Mouse (Mus musculus): ENCODE results near the gene Gm21974. TPM values are rescaled to one million over a fixed set of nuclear protein-coding genes. Genes with fewer than 3 reads are reported as not detected.
A peak's percentile ranks its signal among the peaks of the same experiment; 100 is the strongest.
"Not testable (repeated sequence)": the region's sequence is repeated elsewhere in the genome, so short reads cannot be mapped to it uniquely, and the experiment has no call there.

Gene Gm21974
- polyA plus RNA-seq (2014; fragmentation: Nextera tagmentation; extraction: Ambion mirVana): 0.40 and 0.54 TPM in 2 replicates

- WGBS: 0% methylated on average over 26 of the region's 26 CpGs
- Histone ChIP-seq H3K9ac (replicated peaks; ENCODE audit: low read depth, low read length) (peak within 1 kb of the TSS; percentile 64), H3K27ac (ENCODE audit: low read depth, low read length) (peak within 1 kb of the TSS; percentile 75), H3K4me3 (ENCODE audit: low read depth, low read length) (peak within 1 kb of the TSS; percentile 57), H3K36me3 (ENCODE audit: control insufficient read depth, insufficient read depth, low read length) (peaks cover 4% of the 10 kb centered on the region; the same call in 1 of the 2 replicates), H3K27me3 (ENCODE audit: control insufficient read depth, insufficient read depth, low read length) (no peaks in the 10 kb centered on the region), H3K4me1 (ENCODE audit: control insufficient read depth, insufficient read depth, low read length) (peaks cover 8% of the 10 kb centered on the region; the same call in 1 of the 2 replicates), H3K4me2 (ENCODE audit: low read depth, low read length) (peak within 1 kb of the TSS; percentile 83), H3K9me3 (ENCODE audit: control insufficient read depth, low read length) (no peaks in the 10 kb centered on the region)
- ATAC-seq (ENCODE audit: low read depth): peak; percentile 98
These were observed at the start of gene Gm21974, which contains the start of gene Vkorc1 for GRCm38 (mm10) chr7:127895442-127895841. Gene Gm21974, minus strand, starts transcription at chr7:127895454. Gene Vkorc1, minus strand, starts transcription at chr7:127895617.

- Histone ChIP-seq H3K27me3 (ENCODE audit: control insufficient read depth, insufficient read depth, low read length) (peaks cover 9% of the 10 kb centered on the region), H3K36me3 (ENCODE audit: control insufficient read depth, insufficient read depth, low read length) (no peaks in the 10 kb centered on the region), H3K4me2 (ENCODE audit: low read depth, low read length) (no peak overlapping the region), H3K4me3 (ENCODE audit: low read depth, low read length) (no peak overlapping the region), H3K27ac (ENCODE audit: low read depth, low read length) (no peak overlapping the region), H3K9ac (replicated peaks; ENCODE audit: low read depth, low read length) (no peak overlapping the region), H3K9me3 (ENCODE audit: control insufficient read depth, low read length) (no peaks in the 10 kb centered on the region), H3K4me1 (ENCODE audit: control insufficient read depth, insufficient read depth, low read length) (no peaks in the 10 kb centered on the region)
- ATAC-seq (ENCODE audit: low read depth): no peak
- WGBS: 7% methylated on average over 23 of the region's 23 CpGs
These were observed 49.4 kb upstream of the Gm21974 start for GRCm38 (mm10) chr7:127944614-127945013.

GRCm38 (mm10) chr7:127942097-127942496 is 46.8 kb upstream of the Gm21974 start:
- not testable (repeated sequence) for H3K9me3 ChIP-seq (ENCODE audit: control insufficient read depth, low read length); H3K27me3 ChIP-seq (ENCODE audit: control insufficient read depth, insufficient read depth, low read length); ATAC-seq (ENCODE audit: low read depth); H3K9ac ChIP-seq (replicated peaks; ENCODE audit: low read depth, low read length); H3K4me3 ChIP-seq (ENCODE audit: low read depth, low read length); H3K27ac ChIP-seq (ENCODE audit: low read depth, low read length); H3K4me2 ChIP-seq (ENCODE audit: low read depth, low read length); H3K4me1 ChIP-seq (ENCODE audit: control insufficient read depth, insufficient read depth, low read length); H3K36me3 ChIP-seq (ENCODE audit: control insufficient read depth, insufficient read depth, low read length)
- 67% methylated on average over 2 of the region's 2 CpGs for WGBS

DNA sequence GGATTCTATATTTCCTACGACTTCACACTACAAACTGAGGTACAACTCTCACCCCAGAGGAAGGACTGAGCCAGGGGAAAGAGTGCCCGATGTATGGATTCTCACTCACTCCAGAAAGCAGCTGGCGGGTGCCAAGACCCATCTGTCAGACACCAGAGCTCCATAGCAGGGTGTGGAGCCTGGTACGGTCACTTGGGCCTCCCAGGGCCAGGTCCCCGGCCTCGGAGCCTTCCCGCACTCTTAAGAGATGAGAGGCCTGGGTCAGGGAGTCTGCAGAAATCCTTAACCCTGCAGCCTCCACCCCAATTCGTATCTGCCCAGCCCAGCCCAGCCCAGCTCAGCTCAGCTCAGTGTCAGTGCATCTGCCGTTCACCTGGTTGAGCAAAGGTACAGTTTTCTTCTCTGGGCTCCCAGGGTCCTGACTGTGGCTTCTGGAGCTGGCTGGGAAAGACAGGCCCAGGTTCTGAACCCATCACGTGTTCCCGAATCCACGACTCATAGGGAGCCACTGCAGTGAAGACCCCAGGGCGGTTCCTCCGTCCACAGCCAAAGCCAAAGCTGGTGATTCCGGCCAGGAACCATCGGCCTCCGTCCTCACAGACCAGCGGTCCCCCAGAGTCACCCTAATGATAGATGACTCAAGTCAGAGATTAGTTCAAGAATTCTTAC is 41.1 kb upstream of the Gm21974 start:
- Histone ChIP-seq H3K4me2 (ENCODE audit: low read depth, low read length) (peak overlapping the region; percentile 88), H3K27me3 (ENCODE audit: control insufficient read depth, insufficient read depth, low read length) (no peaks in the 10 kb centered on the region), H3K9me3 (ENCODE audit: control insufficient read depth, low read length) (no peaks in the 10 kb centered on the region), H3K9ac (replicated peaks; ENCODE audit: low read depth, low read length) (peak overlapping the region; percentile 75), H3K4me3 (ENCODE audit: low read depth, low read length) (peak overlapping the region; percentile 76), H3K4me1 (ENCODE audit: control insufficient read depth, insufficient read depth, low read length) (peaks cover 3% of the 10 kb centered on the region; the same call in 1 of the 2 replicates), H3K36me3 (ENCODE audit: control insufficient read depth, insufficient read depth, low read length) (no peaks in the 10 kb centered on the region), H3K27ac (ENCODE audit: low read depth, low read length) (peak overlapping the region; percentile 4; the same call in 1 of the 2 replicates)
- WGBS: 54% methylated on average over 18 of the region's 18 CpGs
- ATAC-seq (ENCODE audit: low read depth): 0 out of 2 replicates have a peak, but pooled peaks have one; percentile 12

- peak overlapping the region; percentile 76 for H3K4me3 ChIP-seq (ENCODE audit: low read depth, low read length)
- peak; percentile 65 for ATAC-seq (ENCODE audit: low read depth)
- peak overlapping the region; percentile 88 for H3K4me2 ChIP-seq (ENCODE audit: low read depth, low read length)
- H3K27me3 ChIP-seq (ENCODE audit: control insufficient read depth, insufficient read depth, low read length): no peaks in the 10 kb centered on the region
- H3K36me3 ChIP-seq (ENCODE audit: control insufficient read depth, insufficient read depth, low read length): no peaks in the 10 kb centered on the region
- peaks cover 3% of the 10 kb centered on the region; the same call in 1 of the 2 replicates for H3K4me1 ChIP-seq (ENCODE audit: control insufficient read depth, insufficient read depth, low read length)
- H3K9me3 ChIP-seq (ENCODE audit: control insufficient read depth, low read length): no peaks in the 10 kb centered on the region
- H3K9ac ChIP-seq (replicated peaks; ENCODE audit: low read depth, low read length): peak overlapping the region; percentile 75
- WGBS: 2% methylated on average over 36 of the region's 38 CpGs
- peak overlapping the region; percentile 81 for H3K27ac ChIP-seq (ENCODE audit: low read depth, low read length)
These were observed 40.5 kb upstream of the Gm21974 start for GRCm38 (mm10) chr7:127935748-127936159.

DNA sequence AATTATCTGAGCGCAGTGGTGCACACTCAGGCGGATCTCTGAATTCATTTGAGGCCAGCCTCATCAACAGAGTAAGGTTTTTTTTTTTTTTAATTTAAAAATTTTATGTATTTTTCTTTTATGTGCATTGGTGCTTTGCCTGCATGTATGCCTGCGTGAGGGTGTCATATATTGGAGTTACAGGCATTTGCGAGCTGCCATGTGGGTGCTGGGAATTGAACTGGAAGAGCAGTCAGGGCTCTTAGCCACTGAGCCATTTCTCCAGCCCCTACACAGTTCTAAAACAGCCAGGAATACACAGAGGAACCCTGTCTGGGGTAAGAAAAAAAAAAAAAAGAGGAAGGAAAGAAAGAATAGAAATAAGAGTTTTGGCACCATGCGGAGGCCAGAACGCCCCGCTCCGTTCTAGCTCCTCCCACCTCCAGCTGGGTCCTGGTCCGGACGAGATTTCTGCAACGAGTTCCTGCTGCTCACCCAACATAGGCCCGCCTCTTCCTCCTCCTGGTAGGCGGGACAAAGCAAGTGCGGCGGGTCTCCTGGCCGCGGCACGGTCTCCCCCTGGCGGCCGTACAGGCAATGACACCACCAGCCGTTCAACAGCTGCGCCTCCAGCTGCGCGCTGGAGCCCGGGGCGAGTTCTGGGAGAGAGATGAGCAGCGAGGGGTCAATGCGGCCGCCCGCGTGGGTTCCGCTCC is 39.9 kb upstream of the Gm21974 start:
- Histone ChIP-seq H3K9ac (replicated peaks; ENCODE audit: low read depth, low read length) (peak overlapping the region; percentile 75), H3K4me1 (ENCODE audit: control insufficient read depth, insufficient read depth, low read length) (peaks cover 3% of the 10 kb centered on the region; the same call in 1 of the 2 replicates), H3K4me2 (ENCODE audit: low read depth, low read length) (peak overlapping the region; percentile 88), H3K9me3 (ENCODE audit: control insufficient read depth, low read length) (no peaks in the 10 kb centered on the region), H3K4me3 (ENCODE audit: low read depth, low read length) (peak overlapping the region; percentile 76), H3K27ac (ENCODE audit: low read depth, low read length) (peak overlapping the region; percentile 81), H3K27me3 (ENCODE audit: control insufficient read depth, insufficient read depth, low read length) (no peaks in the 10 kb centered on the region), H3K36me3 (ENCODE audit: control insufficient read depth, insufficient read depth, low read length) (no peaks in the 10 kb centered on the region)
- 6% methylated on average over 32 of the region's 32 CpGs for WGBS
- ATAC-seq (ENCODE audit: low read depth): peak; percentile 97

DNA sequence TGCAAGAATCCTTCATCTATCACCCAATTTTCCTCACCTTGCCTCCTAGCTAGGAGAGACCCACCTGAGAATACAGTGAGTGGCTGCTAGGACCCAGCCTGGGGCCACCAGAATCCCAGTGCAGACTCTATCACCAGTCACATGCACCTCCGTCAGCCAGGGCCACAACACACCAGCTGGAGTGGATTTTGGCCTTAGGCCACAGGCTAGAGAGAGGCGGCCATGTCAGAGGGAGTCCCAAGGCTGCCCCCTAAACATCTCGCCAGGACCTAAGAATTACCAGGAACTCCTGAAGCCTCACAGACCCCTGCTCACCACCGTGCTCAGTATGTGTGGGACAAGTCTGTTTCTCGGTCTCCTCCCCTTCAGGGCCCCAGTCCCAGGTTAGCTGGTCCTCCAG is 38.8 kb upstream of the Gm21974 start:
- ATAC-seq (ENCODE audit: low read depth): no peak
- no peak overlapping the region for H3K9ac ChIP-seq (replicated peaks; ENCODE audit: low read depth, low read length)
- 94% methylated on average over 5 of the region's 5 CpGs for WGBS

DNA sequence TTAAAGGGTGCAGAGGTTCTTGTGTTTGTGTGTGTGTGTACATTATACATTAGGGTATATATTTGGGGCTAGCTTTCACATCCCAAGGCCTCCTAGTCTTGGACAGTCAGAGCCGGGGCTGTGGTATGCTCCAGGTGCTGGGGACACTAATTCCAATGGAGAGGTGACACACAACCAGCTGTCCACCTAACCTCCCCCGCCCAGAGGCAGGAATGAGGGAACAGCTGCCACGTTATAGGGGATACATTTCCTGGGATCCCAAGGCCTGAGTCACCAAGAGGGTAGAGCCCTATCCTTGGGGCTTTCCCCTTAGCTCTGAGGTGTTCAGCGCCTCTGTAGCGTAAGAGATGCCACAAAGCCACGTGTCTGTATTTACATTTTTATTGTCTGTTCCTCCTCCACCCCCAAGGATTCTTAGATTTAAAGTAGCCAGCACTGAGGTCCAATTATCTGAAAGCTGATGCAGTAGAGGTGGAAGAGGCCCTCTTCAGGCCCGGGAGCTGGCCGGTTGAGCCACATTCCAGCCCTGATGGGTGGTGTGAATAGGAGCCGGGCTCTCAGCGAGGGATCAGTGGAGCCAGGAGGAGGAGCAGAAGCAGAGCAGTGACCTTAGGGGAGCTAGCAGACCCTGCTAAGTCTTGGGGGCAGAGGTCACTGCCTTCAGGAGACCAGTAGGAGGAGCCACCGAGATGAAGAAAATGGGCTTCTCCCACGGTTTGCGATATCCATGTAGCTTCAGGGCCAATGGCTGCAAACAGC is 37.2 kb upstream of the Gm21974 start:
- WGBS: 19% methylated on average over 13 of the region's 13 CpGs
- no peaks in the 10 kb centered on the region for H3K9me3 ChIP-seq (ENCODE audit: control insufficient read depth, low read length)
- no peak overlapping the region for H3K9ac ChIP-seq (replicated peaks; ENCODE audit: low read depth, low read length)
- H3K36me3 ChIP-seq (ENCODE audit: control insufficient read depth, insufficient read depth, low read length): no peaks in the 10 kb centered on the region
- H3K4me3 ChIP-seq (ENCODE audit: low read depth, low read length): no peak overlapping the region
- no peak overlapping the region for H3K4me2 ChIP-seq (ENCODE audit: low read depth, low read length)
- H3K4me1 ChIP-seq (ENCODE audit: control insufficient read depth, insufficient read depth, low read length): peaks cover 3% of the 10 kb centered on the region; the same call in 1 of the 2 replicates
- H3K27me3 ChIP-seq (ENCODE audit: control insufficient read depth, insufficient read depth, low read length): peaks cover 7% of the 10 kb centered on the region; the same call in 1 of the 2 replicates
- ATAC-seq (ENCODE audit: low read depth): no peak
- H3K27ac ChIP-seq (ENCODE audit: low read depth, low read length): no peak overlapping the region

More for the DNA sequence above, 38.8 kb upstream of the Gm21974 start:
- Histone ChIP-seq H3K9me3 (ENCODE audit: control insufficient read depth, low read length) (no peaks in the 10 kb centered on the region), H3K27me3 (ENCODE audit: control insufficient read depth, insufficient read depth, low read length) (no peaks in the 10 kb centered on the region), H3K27ac (ENCODE audit: low read depth, low read length) (no peak overlapping the region), H3K4me1 (ENCODE audit: control insufficient read depth, insufficient read depth, low read length) (peaks cover 3% of the 10 kb centered on the region; the same call in 1 of the 2 replicates), H3K4me2 (ENCODE audit: low read depth, low read length) (no peak overlapping the region), H3K4me3 (ENCODE audit: low read depth, low read length) (no peak overlapping the region), H3K36me3 (ENCODE audit: control insufficient read depth, insufficient read depth, low read length) (no peaks in the 10 kb centered on the region)
